9 mouse cellular contexts compared by ENCODE assay signal in genomic region chr6:99610454-99611427, GRCm38 (mm10). TPM values are rescaled to one million over a fixed set of nuclear protein-coding genes. Genes with fewer than 3 reads are reported as not detected.
DNase-seq lines count a peak whose midpoint lies in the region; ATAC-seq and TF ChIP-seq lines count a peak whose summit lies in the region.
"Had no signal": no experiment of that assay in that cellular context is flagged by ENCODE, and none has a peak within 500 bp of the region (broad histone marks: within the 10 kb centered on the region; RNA-seq: fewer than 3 reads in every experiment).

No protein-coding gene starts in this region.

- 22% methylated on average over 14 of the region's 14 CpGs for WGBS in kidney, embryonic 15.5 days
- 5% methylated on average over 14 of the region's 14 CpGs for WGBS in macrophage (ENCODE audit: missing documents)

- H3K9me3 ChIP-seq in kidney, embryonic 15.5 days (replicated peaks): no peaks in the 10 kb centered on the region
- H3K9me3 ChIP-seq: forebrain, embryonic 15.5 days had no signal

- DNase-seq in gastrocnemius, postnatal 25 days: peak; percentile 32
- DNase-seq in gastrocnemius, postnatal 10 days: no peak
- no peak for DNase-seq in urinary bladder, postnatal 25 days (ENCODE audit: low spot score)
- no peak for DNase-seq in cerebellum, adult 9-10 months
- no peak for DNase-seq in left cerebral cortex, adult 9 months (ENCODE audit: low spot score in 2 of 2)

- peak overlapping the region; percentile 44 for H3K4me2 ChIP-seq in kidney, embryonic 15.5 days
- H3K4me2 ChIP-seq: forebrain, embryonic 15.5 days had no signal

- peak; percentile 55 for ATAC-seq in kidney, embryonic 15.5 days (replicated peaks; ENCODE audit: low FRiP score)
- ATAC-seq: forebrain, embryonic 15.5 days had no signal

- no peak for TF ChIP-seq POLR2A in bone marrow macrophage, adult 2 months (IDR thresholded peaks at IDR 0.05; ENCODE audit: borderline replicate concordance, low read depth, low read length)

- H3K4me1 ChIP-seq in bone marrow macrophage, adult 2 months (ENCODE audit: control insufficient read depth, insufficient read depth, low read length): peaks cover 6% of the 10 kb centered on the region
- peaks cover 35% of the 10 kb centered on the region for H3K4me1 ChIP-seq in kidney, embryonic 15.5 days

- no peaks in the 10 kb centered on the region for H3K27me3 ChIP-seq in kidney, embryonic 15.5 days
- H3K27me3 ChIP-seq: forebrain, embryonic 15.5 days had no signal

- no peaks in the 10 kb centered on the region for H3K79me2 ChIP-seq in macrophage (ENCODE audit: inconsistent target)

- TF ChIP-seq CTCF in bone marrow macrophage, adult 2 months (IDR thresholded peaks at IDR 0.05; ENCODE audit: low read depth, low read length): no peak

- no peak overlapping the region for H3K9ac ChIP-seq in kidney, embryonic 15.5 days
- H3K9ac ChIP-seq: forebrain, embryonic 15.5 days had no signal

- no peak overlapping the region for H3K27ac ChIP-seq in bone marrow macrophage, adult 2 months (ENCODE audit: insufficient read depth, low read depth, low read length)
- peak overlapping the region; percentile 72 for H3K27ac ChIP-seq in kidney, embryonic 15.5 days
- H3K27ac ChIP-seq in macrophage: peak overlapping the region; percentile 31
- H3K27ac ChIP-seq: forebrain, embryonic 15.5 days had no signal

- H3K4me3 ChIP-seq in bone marrow macrophage, adult 2 months (ENCODE audit: insufficient read depth, low read length): peak overlapping the region; percentile 13
- 0 out of 2 replicates have a peak overlapping the region, but pooled peaks have one; percentile 4 for H3K4me3 ChIP-seq in kidney, embryonic 15.5 days (replicated peaks)
- H3K4me3 ChIP-seq in macrophage (ENCODE audit: inconsistent target): no peak overlapping the region
- H3K4me3 ChIP-seq: forebrain, embryonic 15.5 days had no signal

- no peaks in the 10 kb centered on the region for H3K36me3 ChIP-seq in kidney, embryonic 15.5 days
- H3K36me3 ChIP-seq in macrophage (ENCODE audit: inconsistent target): no peaks in the 10 kb centered on the region
- H3K36me3 ChIP-seq: forebrain, embryonic 15.5 days had no signal

RNA-seq across cellular contexts. Expression of gene Eif4e3, which starts 55.8 kb away (rescaled TPM):
- total RNA-seq in gastrocnemius, postnatal 25 days (2021): 10 to 100 TPM; 18.8 to 21.2 TPM
- 10 to 100 TPM; 14.6 to 14.8 TPM for total RNA-seq in gastrocnemius, postnatal 10 days (2021)
- 26.3 and 29.4 TPM in 2 replicates for polyA plus RNA-seq in bone marrow macrophage, adult 2 months (2012; ENCODE audit: insufficient read depth, insufficient read length, missing spikeins)
- polyA plus RNA-seq in kidney, embryonic 15.5 days (2015; fragmentation: Nextera tagmentation; extraction: Ambion mirVana): 17.6 and 17.8 TPM in 2 replicates
- total RNA-seq in macrophage (2018; cell fraction: chromatin; rRNA removed): 10 to 100 TPM; 11.3 to 37.4 (median 26.5) TPM
- 10 to 100 TPM; 20.9 to 32.6 (median 24.6) TPM for total RNA-seq in macrophage (2018; cell fraction: cytosol; rRNA removed)
- 10 to 100 TPM; 12.5 to 52.1 (median 26.8) TPM for total RNA-seq in macrophage (2018; cell fraction: nucleus; rRNA removed)
- polyA plus RNA-seq in macrophage (2018): 20.9 to 25.3 TPM (median 21.1 TPM) in 3 replicates

RNA-seq across cellular contexts. Expression of gene Gm20696, which starts 55.9 kb away (rescaled TPM):
- 1 to 10 TPM; 1.6 to 2.0 TPM for total RNA-seq in gastrocnemius, postnatal 25 days (2021)
- total RNA-seq in gastrocnemius, postnatal 10 days (2021): 1 to 10 TPM; 2.0 to 3.9 TPM
- polyA plus RNA-seq in bone marrow macrophage, adult 2 months (2012; ENCODE audit: insufficient read depth, insufficient read length, missing spikeins): 3.0 and 4.7 TPM in 2 replicates
- polyA plus RNA-seq in kidney, embryonic 15.5 days (2015; fragmentation: Nextera tagmentation; extraction: Ambion mirVana): 3.8 and 4.0 TPM in 2 replicates
- total RNA-seq in macrophage (2018; cell fraction: chromatin; rRNA removed): 100 to 1,000 TPM in 4 of 26 experiments, 10 to 100 TPM in 22; 21.3 to 172 (median 40.8) TPM
- 1 to 10 TPM in 6 of 26 experiments, under 1 TPM in 20; 0.07 to 2.5 (median 0.44) TPM for total RNA-seq in macrophage (2018; cell fraction: cytosol; rRNA removed)
- total RNA-seq in macrophage (2018; cell fraction: nucleus; rRNA removed): 100 to 1,000 TPM in 1 of 26 experiments, 10 to 100 TPM in 21, 1 to 10 TPM in 4; 4.9 to 135 (median 21.7) TPM
- 0.03 to 0.27 TPM in 2 of 3 replicates, not detected in the other for polyA plus RNA-seq in macrophage (2018)
